Mouse (Mus musculus) midbrain, embryonic 14.5 days (tissue): ENCODE results near the gene Dglucy. TPM values are rescaled to one million over a fixed set of nuclear protein-coding genes. Genes with fewer than 3 reads are reported as not detected.

ENCODE experiments used
- ATAC-seq: fragments of 200-750 bp; cut with Nextera tagmentation; 2 replicates; pipeline ENCODE4 v1.8.0; 2017; ENCODE audit warnings: moderate number of reproducible peaks, moderate library complexity; ENCODE audit not compliant: low FRiP score, low TSS enrichment
- DNase-seq: peaks from one replicate; pipeline ENCODE4 v3.0.0-alpha.2; 2015
- H3K27ac ChIP-seq: fragments of 300-500 bp; sonication (generic); replicated peaks from 2 replicates; pipeline ENCODE4 v1.5.1; 2014; ENCODE audit warnings: mild to moderate bottlenecking, low read depth, low read length, moderate library complexity
- H3K27me3 ChIP-seq: fragments of 300-500 bp; sonication (generic); 2 replicates; pipeline ENCODE4 v1.6.1; 2014; ENCODE audit warnings: low read length, control low read depth, mixed read lengths; ENCODE audit not compliant: control insufficient read depth, insufficient read depth
- H3K36me3 ChIP-seq: fragments of 300-500 bp; sonication (generic); 2 replicates; pipeline ENCODE4 v1.6.1; 2014; ENCODE audit warnings: low read length, control low read depth; ENCODE audit not compliant: control insufficient read depth, insufficient read depth
- H3K4me1 ChIP-seq: fragments of 300-500 bp; sonication (generic); 2 replicates; pipeline ENCODE4 v1.6.1; 2014; ENCODE audit warnings: mild to moderate bottlenecking, antibody characterized with exemption, low read length, control low read depth; ENCODE audit not compliant: control insufficient read depth, insufficient read depth
- H3K4me2 ChIP-seq: fragments of 300-500 bp; sonication (generic); 2 replicates; pipeline ENCODE4 v1.6.1; 2014; ENCODE audit warnings: mild to moderate bottlenecking, low read length, moderate library complexity
- H3K4me3 ChIP-seq: fragments of 300-500 bp; sonication (generic); replicated peaks from 2 replicates; pipeline ENCODE4 v1.5.1; 2014; ENCODE audit warnings: low read depth, low read length
- H3K9ac ChIP-seq: fragments of 300-500 bp; sonication (generic); replicated peaks from 2 replicates; pipeline ENCODE4 v1.6.1; 2014; ENCODE audit warnings: mild to moderate bottlenecking, low read length, moderate library complexity
- H3K9me3 ChIP-seq: fragments of 300-500 bp; sonication (generic); 2 replicates; pipeline ENCODE4 v1.6.1; 2016; ENCODE audit warnings: low read length, control low read depth, mixed read lengths; ENCODE audit not compliant: control insufficient read depth
- WGBS: fragments of 180-500 bp; shearing (Covaris S2); extraction: QIAGEN DNeasy Blood & Tissue Kit; methylation state at CpG from one replicate; pipeline ENCODE4 v1.1.7; 2014; 5-methylcytosine and 5-hydroxymethylcytosine counted together
- polyA plus RNA-seq: library from polyadenylated mRNA; unstranded; fragments of >200 nt; fragmentation: Nextera tagmentation; extraction: Ambion mirVana; gene quantifications from 2 replicates; pipeline ENCODE4 v1.2.1, GENCODE M21; 2014

The Dglucy gene
- polyA plus RNA-seq, 1 experiment from 2014 or later: 1.7 TPM

GRCm38 (mm10) chr12:100890548-100890947 is 111.7 kb downstream of the Dglucy start:
- WGBS: 94% methylated on average over 3 of the region's 3 CpGs
- ATAC-seq (no peak), DNase-seq (no peak)
- Histone ChIP-seq H3K27ac (no peak overlapping the region), H3K4me1 (0 out of 2 replicates have a peak, but pooled peaks cover 2% of the 10 kb centered on the region), H3K27me3 (no peaks in the 10 kb centered on the region), H3K9ac (no peak overlapping the region), H3K4me3 (no peak overlapping the region), H3K9me3 (no peaks in the 10 kb centered on the region), H3K36me3 (no peaks in the 10 kb centered on the region), H3K4me2 (no peak overlapping the region)

GRCm38 (mm10) chr12:100895504-100895903 is 116.6 kb downstream of the Dglucy start:
- H3K27ac ChIP-seq: no peak overlapping the region
- ATAC-seq (no peak), DNase-seq (peak; percentile 66)
- peaks cover 18% of the 10 kb centered on the region; the same call in 1 of the 2 replicates for H3K4me1 ChIP-seq
- WGBS: 0% methylated on average over 2 of the region's 2 CpGs
- no peak overlapping the region for H3K9ac ChIP-seq
- H3K27me3 ChIP-seq: peaks cover 18% of the 10 kb centered on the region
- H3K9me3 ChIP-seq: no peaks in the 10 kb centered on the region
- H3K4me3 ChIP-seq: no peak overlapping the region
- no peak overlapping the region for H3K4me2 ChIP-seq
- H3K36me3 ChIP-seq: no peaks in the 10 kb centered on the region

DNA sequence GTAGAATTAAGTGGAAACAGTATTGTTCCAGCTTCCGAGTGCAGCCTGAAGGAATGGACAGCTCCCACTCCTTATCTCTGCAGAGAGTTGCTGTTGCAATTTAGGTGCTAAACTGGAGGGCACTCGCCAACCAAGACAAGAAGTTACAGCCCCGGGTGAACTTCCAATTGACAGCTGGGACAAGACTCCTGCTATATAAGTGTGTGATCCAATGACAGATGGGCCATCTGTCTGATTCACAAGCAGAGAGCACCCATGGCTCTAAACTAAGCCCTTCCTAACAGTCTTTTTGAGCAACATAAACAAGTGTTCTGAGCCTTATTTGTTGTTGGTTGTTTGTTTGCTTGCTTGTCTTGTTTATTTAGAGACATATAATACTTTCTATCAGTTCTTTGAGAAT is 117.8 kb downstream of the Dglucy start:
- Histone ChIP-seq H3K4me3 (no peak overlapping the region), H3K36me3 (no peaks in the 10 kb centered on the region), H3K9me3 (no peaks in the 10 kb centered on the region), H3K27ac (no peak overlapping the region), H3K27me3 (peaks cover 18% of the 10 kb centered on the region), H3K9ac (no peak overlapping the region), H3K4me1 (peaks cover 18% of the 10 kb centered on the region; the same call in 1 of the 2 replicates), H3K4me2 (no peak overlapping the region)
- 57% methylated on average over 3 of the region's 3 CpGs for WGBS
- ATAC-seq: no peak
- DNase-seq: no peak

DNA sequence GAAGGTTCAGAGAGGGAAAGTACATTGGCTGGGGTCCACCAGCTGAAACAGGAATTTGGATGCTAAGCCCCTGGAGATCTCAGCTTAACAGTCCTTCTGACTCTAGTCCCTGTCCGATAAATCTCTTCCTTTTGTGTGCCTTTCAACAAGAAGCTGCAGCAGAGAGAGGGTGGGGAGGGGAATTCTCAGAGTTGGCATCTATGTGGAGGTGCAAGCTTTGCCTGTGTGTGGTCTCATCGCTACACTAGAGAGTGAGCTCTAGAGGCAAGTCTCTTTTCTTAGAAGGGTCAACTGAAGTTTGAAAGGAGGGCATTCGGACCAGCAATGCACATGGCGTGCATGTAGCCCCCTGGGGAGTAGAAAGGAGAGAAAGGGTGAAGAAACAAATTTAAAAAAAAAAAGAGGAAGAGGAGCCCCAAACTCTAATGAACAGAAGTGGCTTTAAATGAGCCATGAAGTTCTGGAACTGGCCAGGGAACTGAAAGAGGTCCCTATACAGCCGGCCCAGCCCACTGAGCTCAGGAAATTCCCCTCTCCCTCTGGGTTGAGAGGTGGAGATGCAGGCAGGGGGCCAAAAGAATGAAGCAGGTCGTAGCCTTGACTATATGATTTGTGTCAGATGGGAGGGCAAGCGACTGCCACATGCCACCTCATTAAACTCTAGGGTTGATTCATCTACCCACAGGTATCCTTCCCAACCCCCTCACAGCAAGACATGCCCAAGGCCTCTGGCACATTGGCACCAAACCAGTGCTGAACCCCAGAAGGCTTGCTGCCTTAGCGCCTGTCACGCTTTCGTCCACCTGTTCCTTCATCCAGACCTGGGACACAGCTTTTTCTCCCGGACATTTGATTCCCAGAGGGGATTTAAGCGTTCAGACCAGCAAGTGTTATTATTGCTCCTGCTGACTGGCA is 119.1 kb downstream of the Dglucy start:
- Histone ChIP-seq H3K27ac (no peak overlapping the region), H3K27me3 (peaks cover 18% of the 10 kb centered on the region), H3K9ac (no peak overlapping the region), H3K9me3 (no peaks in the 10 kb centered on the region), H3K4me2 (peak overlapping the region; percentile 78), H3K4me1 (peaks cover 18% of the 10 kb centered on the region; the same call in 1 of the 2 replicates), H3K4me3 (peak overlapping the region; percentile 44), H3K36me3 (no peaks in the 10 kb centered on the region)
- 17% methylated on average over 12 of the region's 12 CpGs for WGBS
- ATAC-seq: no peak
- DNase-seq: peak; percentile 41

- Histone ChIP-seq H3K27me3 (peaks cover 18% of the 10 kb centered on the region), H3K36me3 (no peaks in the 10 kb centered on the region), H3K4me2 (peak overlapping the region; percentile 78), H3K4me1 (peaks cover 18% of the 10 kb centered on the region; the same call in 1 of the 2 replicates), H3K27ac (0 out of 2 replicates have a peak overlapping the region, but pooled peaks have one; percentile 20), H3K9me3 (no peaks in the 10 kb centered on the region), H3K4me3 (peak overlapping the region; percentile 44), H3K9ac (peak overlapping the region; percentile 54)
- WGBS: under 1% methylated on average over 30 of the region's 30 CpGs
- DNase-seq (peak; percentile 68), ATAC-seq (peak; percentile 59; the same call in 1 of the 2 replicates)
Measured at GRCm38 (mm10) chr12:100899111-100899640, 120.3 kb downstream of the Dglucy start.

- DNase-seq: no peak
- H3K27me3 ChIP-seq: peaks cover 18% of the 10 kb centered on the region
- 77% methylated on average over 6 of the region's 6 CpGs for WGBS
Measured at GRCm38 (mm10) chr12:100900901-100901300, 122.0 kb downstream of the Dglucy start.

DNA sequence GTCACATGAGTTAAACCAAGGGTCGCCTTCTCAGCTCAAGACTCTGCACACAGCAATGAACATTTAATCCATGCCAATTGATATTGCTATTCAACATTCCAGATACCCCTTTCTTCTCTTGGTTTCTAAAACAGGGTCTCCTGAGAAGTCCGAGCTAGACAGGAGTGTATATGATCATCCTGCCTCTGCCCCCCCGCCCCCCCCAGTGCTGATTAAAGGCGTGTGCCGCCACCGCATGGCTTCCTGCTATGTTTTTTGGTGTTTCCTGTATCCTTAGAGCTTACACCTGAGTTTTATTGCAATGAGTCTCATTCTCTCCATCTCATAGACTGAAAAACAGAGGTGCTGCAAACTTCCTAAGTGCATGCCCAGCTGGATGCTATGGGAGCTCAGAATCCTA is 122.5 kb downstream of the Dglucy start:
- H3K9ac ChIP-seq: no peak overlapping the region
- H3K27me3 ChIP-seq: peaks cover 18% of the 10 kb centered on the region
- no peak overlapping the region for H3K4me3 ChIP-seq
- H3K27ac ChIP-seq: no peak overlapping the region
- no peaks in the 10 kb centered on the region for H3K9me3 ChIP-seq
- DNase-seq (no peak), ATAC-seq (no peak)
- no peaks in the 10 kb centered on the region for H3K36me3 ChIP-seq
- H3K4me2 ChIP-seq: no peak overlapping the region
- peaks cover 14% of the 10 kb centered on the region; the same call in 1 of the 2 replicates for H3K4me1 ChIP-seq
- 81% methylated on average over 6 of the region's 6 CpGs for WGBS

More at GRCm38 (mm10) chr12:100900901-100901300, 122.0 kb downstream of the Dglucy start:
- Histone ChIP-seq H3K27ac (no peak overlapping the region), H3K9me3 (no peaks in the 10 kb centered on the region), H3K4me2 (no peak overlapping the region), H3K4me1 (peaks cover 14% of the 10 kb centered on the region; the same call in 1 of the 2 replicates), H3K36me3 (no peaks in the 10 kb centered on the region), H3K4me3 (no peak overlapping the region), H3K9ac (no peak overlapping the region)
- ATAC-seq: no peak

GRCm38 (mm10) chr12:100903761-100904160 is 124.9 kb downstream of the Dglucy start:
- no peak overlapping the region for H3K4me2 ChIP-seq
- H3K27ac ChIP-seq: no peak overlapping the region
- H3K4me1 ChIP-seq: peaks cover 11% of the 10 kb centered on the region
- DNase-seq: no peak
- no peaks in the 10 kb centered on the region for H3K36me3 ChIP-seq
- ATAC-seq: no peak
- WGBS: 90% methylated on average over 9 of the region's 9 CpGs
- no peak overlapping the region for H3K9ac ChIP-seq
- peaks cover 16% of the 10 kb centered on the region; the same call in 1 of the 2 replicates for H3K27me3 ChIP-seq
- no peaks in the 10 kb centered on the region for H3K9me3 ChIP-seq
- no peak overlapping the region for H3K4me3 ChIP-seq
